Mouse (Mus musculus) spleen, adult 2 months (tissue): ENCODE results near the gene Abcd2.

Experiments used
- CTCF ChIP-seq: fragments of 200-500 bp; IDR thresholded peaks from 2 replicates; pipeline ENCODE4 v1.5.1; 2011; ENCODE audit warnings: mild to moderate bottlenecking, inconsistent platforms; ENCODE audit not compliant: insufficient read depth, insufficient read length, insufficient replicate concordance; ENCODE audit errors: extremely low read depth
- POLR2A ChIP-seq: fragments of 200-500 bp; IDR thresholded peaks from 2 replicates; pipeline ENCODE4 v1.6.1; 2011; ENCODE audit warnings: low read depth, low read length, inconsistent platforms

DNA sequence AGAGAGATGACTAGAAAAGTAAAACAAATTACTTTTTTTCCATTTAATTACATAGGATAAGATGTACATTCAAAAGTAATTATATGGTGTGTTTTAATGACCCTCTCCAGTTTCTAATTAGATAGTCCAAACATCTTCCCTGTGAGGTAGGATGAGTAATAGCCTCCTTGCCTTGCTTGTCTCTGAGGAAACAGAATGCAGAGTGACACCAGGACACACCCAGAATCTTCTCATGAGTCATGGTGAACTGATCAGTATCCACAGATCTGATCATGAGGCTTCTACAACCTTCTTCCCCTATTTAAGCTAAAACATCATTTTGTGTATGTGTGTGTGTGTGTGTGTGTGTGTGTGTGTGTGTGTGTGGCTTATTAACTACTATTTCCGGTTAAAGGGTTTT is 87.3 kb downstream of the Abcd2 start:
- TF ChIP-seq CTCF: no peak
- no peak for TF ChIP-seq POLR2A
